Mouse (Mus musculus): Measurements from ENCODE around the gene Tnni3k. TPM values are rescaled to one million over a fixed set of nuclear protein-coding genes. Genes with fewer than 3 reads are reported as not detected.
A peak's percentile ranks its signal among the peaks of the same experiment; 100 is the strongest.
"Not testable (repeated sequence)": the region's sequence is repeated elsewhere in the genome, so short reads cannot be mapped to it uniquely, and the experiment has no call there.

Gene Tnni3k
- polyA plus RNA-seq, 1 experiment, result not detected

GRCm38 (mm10) chr3:154859721-154860120 is 195.5 kb downstream of the Tnni3k start:
- Histone ChIP-seq H3K4me1 (no peaks in the 10 kb centered on the region), H3K36me3 (replicated peaks; ENCODE audit: low read length) (no peaks in the 10 kb centered on the region)

GRCm38 (mm10) chr3:154853257-154853656 is 201.9 kb downstream of the Tnni3k start:
- H3K4me1 ChIP-seq, result no peaks in the 10 kb centered on the region
- H3K36me3 ChIP-seq (replicated peaks; ENCODE audit: low read length), result no peaks in the 10 kb centered on the region
- no peaks in the 10 kb centered on the region for H3K27me3 ChIP-seq (replicated peaks)
- peaks cover 28% of the 10 kb centered on the region for H3K9me3 ChIP-seq
- no peak overlapping the region for H3K4me3 ChIP-seq (replicated peaks)
- no peak for TF ChIP-seq GATA1 (IDR thresholded peaks at IDR 0.05; ENCODE audit: borderline replicate concordance, low read length)
- TF ChIP-seq FLI1 (IDR thresholded peaks at IDR 0.05; ENCODE audit: low read length), result no peak

More at GRCm38 (mm10) chr3:154859721-154860120, 195.5 kb downstream of the Tnni3k start:
- Histone ChIP-seq H3K4me3 (replicated peaks) (no peak overlapping the region), H3K9me3 (peaks cover 10% of the 10 kb centered on the region), H3K27me3 (replicated peaks) (no peaks in the 10 kb centered on the region)
- TF ChIP-seq FLI1 (IDR thresholded peaks at IDR 0.05; ENCODE audit: low read length) (no peak), GATA1 (IDR thresholded peaks at IDR 0.05; ENCODE audit: borderline replicate concordance, low read length) (no peak)

GRCm38 (mm10) chr3:154852281-154852680 is 202.9 kb downstream of the Tnni3k start:
- Histone ChIP-seq H3K4me3 (replicated peaks) (no peak overlapping the region), H3K27me3 (replicated peaks) (no peaks in the 10 kb centered on the region), H3K9me3 (peaks cover 35% of the 10 kb centered on the region), H3K4me1 (no peaks in the 10 kb centered on the region), H3K36me3 (replicated peaks; ENCODE audit: low read length) (no peaks in the 10 kb centered on the region)
- TF ChIP-seq GATA1 (IDR thresholded peaks at IDR 0.05; ENCODE audit: borderline replicate concordance, low read length) (no peak), FLI1 (IDR thresholded peaks at IDR 0.05; ENCODE audit: low read length) (no peak)

- TF ChIP-seq FLI1 (IDR thresholded peaks at IDR 0.05; ENCODE audit: low read length) (no peak), GATA1 (IDR thresholded peaks at IDR 0.05; ENCODE audit: borderline replicate concordance, low read length) (no peak)
- H3K27me3 ChIP-seq (replicated peaks), result no peaks in the 10 kb centered on the region
- no peak overlapping the region for H3K4me3 ChIP-seq (replicated peaks)
- no peaks in the 10 kb centered on the region for H3K4me1 ChIP-seq
- H3K36me3 ChIP-seq (replicated peaks; ENCODE audit: low read length), result no peaks in the 10 kb centered on the region
- H3K9me3 ChIP-seq, result peaks cover 52% of the 10 kb centered on the region
Observed at GRCm38 (mm10) chr3:154842247-154842646, 213.0 kb downstream of the Tnni3k start.

- Histone ChIP-seq H3K27me3 (replicated peaks) (no peaks in the 10 kb centered on the region), H3K9me3 (peaks cover 57% of the 10 kb centered on the region), H3K4me3 (replicated peaks) (no peak overlapping the region), H3K4me1 (no peaks in the 10 kb centered on the region), H3K36me3 (replicated peaks; ENCODE audit: low read length) (no peaks in the 10 kb centered on the region)
- TF ChIP-seq FLI1 (IDR thresholded peaks at IDR 0.05; ENCODE audit: low read length), result no peak
- TF ChIP-seq GATA1 (IDR thresholded peaks at IDR 0.05; ENCODE audit: borderline replicate concordance, low read length), result no peak
Observed at GRCm38 (mm10) chr3:154841076-154841475, 214.1 kb downstream of the Tnni3k start.

GRCm38 (mm10) chr3:154837861-154838260 is 217.3 kb downstream of the Tnni3k start:
- Histone ChIP-seq H3K27me3 (replicated peaks) (no peaks in the 10 kb centered on the region), H3K36me3 (replicated peaks; ENCODE audit: low read length) (no peaks in the 10 kb centered on the region), H3K9me3 (peaks cover 54% of the 10 kb centered on the region), H3K4me1 (no peaks in the 10 kb centered on the region), H3K4me3 (replicated peaks) (peak overlapping the region; percentile 33)
- no peak for TF ChIP-seq GATA1 (IDR thresholded peaks at IDR 0.05; ENCODE audit: borderline replicate concordance, low read length)
- no peak for TF ChIP-seq FLI1 (IDR thresholded peaks at IDR 0.05; ENCODE audit: low read length)

GRCm38 (mm10) chr3:154836137-154836536 is 219.1 kb downstream of the Tnni3k start:
- no peaks in the 10 kb centered on the region for H3K4me1 ChIP-seq
- TF ChIP-seq GATA1 (IDR thresholded peaks at IDR 0.05; ENCODE audit: borderline replicate concordance, low read length) (no peak), FLI1 (IDR thresholded peaks at IDR 0.05; ENCODE audit: low read length) (no peak)
- no peaks in the 10 kb centered on the region for H3K36me3 ChIP-seq (replicated peaks; ENCODE audit: low read length)
- H3K4me3 ChIP-seq (replicated peaks), result no peak overlapping the region
- peaks cover 47% of the 10 kb centered on the region for H3K9me3 ChIP-seq
- no peaks in the 10 kb centered on the region for H3K27me3 ChIP-seq (replicated peaks)

GRCm38 (mm10) chr3:154834373-154834772 is 220.8 kb downstream of the Tnni3k start:
- Histone ChIP-seq H3K27me3 (replicated peaks) (no peaks in the 10 kb centered on the region), H3K36me3 (replicated peaks; ENCODE audit: low read length) (no peaks in the 10 kb centered on the region), H3K4me3 (replicated peaks) (no peak overlapping the region), H3K9me3 (peaks cover 35% of the 10 kb centered on the region), H3K4me1 (no peaks in the 10 kb centered on the region)
- TF ChIP-seq FLI1 (IDR thresholded peaks at IDR 0.05; ENCODE audit: low read length), result no peak
- no peak for TF ChIP-seq GATA1 (IDR thresholded peaks at IDR 0.05; ENCODE audit: borderline replicate concordance, low read length)

- H3K4me1 ChIP-seq, result no peaks in the 10 kb centered on the region
- TF ChIP-seq GATA1 (IDR thresholded peaks at IDR 0.05; ENCODE audit: borderline replicate concordance, low read length), result no peak
- no peak for TF ChIP-seq FLI1 (IDR thresholded peaks at IDR 0.05; ENCODE audit: low read length)
- H3K4me3 ChIP-seq (replicated peaks), result no peak overlapping the region
- H3K9me3 ChIP-seq, result peaks cover 31% of the 10 kb centered on the region
- H3K27me3 ChIP-seq (replicated peaks), result no peaks in the 10 kb centered on the region
- no peaks in the 10 kb centered on the region for H3K36me3 ChIP-seq (replicated peaks; ENCODE audit: low read length)
Observed at GRCm38 (mm10) chr3:154825739-154826138, 229.5 kb downstream of the Tnni3k start.

GRCm38 (mm10) chr3:154824713-154825112 is 230.5 kb downstream of the Tnni3k start:
- H3K36me3 ChIP-seq (replicated peaks; ENCODE audit: low read length), result no peaks in the 10 kb centered on the region
- H3K4me3 ChIP-seq (replicated peaks), result no peak overlapping the region
- no peaks in the 10 kb centered on the region for H3K4me1 ChIP-seq
- TF ChIP-seq GATA1 (IDR thresholded peaks at IDR 0.05; ENCODE audit: borderline replicate concordance, low read length) (no peak), FLI1 (IDR thresholded peaks at IDR 0.05; ENCODE audit: low read length) (no peak)
- no peaks in the 10 kb centered on the region for H3K27me3 ChIP-seq (replicated peaks)
- H3K9me3 ChIP-seq, result peaks cover 31% of the 10 kb centered on the region

GRCm38 (mm10) chr3:154819684-154820083 is 235.5 kb downstream of the Tnni3k start:
- not testable (repeated sequence) for H3K36me3 ChIP-seq (replicated peaks; ENCODE audit: low read length); H3K4me3 ChIP-seq (replicated peaks); H3K27me3 ChIP-seq (replicated peaks); H3K4me1 ChIP-seq
- H3K9me3 ChIP-seq, result peaks cover 11% of the 10 kb centered on the region; the same call in 1 of the 2 replicates
